Mouse (Mus musculus) embryonic facial prominence, embryonic 12.5 days (tissue): ENCODE results near the gene Rpap3. TPM values are rescaled to one million over a fixed set of nuclear protein-coding genes. Genes with fewer than 3 reads are reported as not detected.

ENCODE experiments used
- ATAC-seq: fragments of 200-750 bp; cut with Nextera tagmentation; 2 replicates; pipeline ENCODE4 v1.8.0; 2017; ENCODE audit not compliant: insufficient number of reproducible peaks, insufficient read depth, low FRiP score, low TSS enrichment
- H3K27ac ChIP-seq: fragments of 300-500 bp; sonication (generic); 2 replicates; pipeline ENCODE4 v1.5.1; 2016; ENCODE audit warnings: mild to moderate bottlenecking
- H3K27me3 ChIP-seq: fragments of 300-500 bp; sonication (generic); 2 replicates; pipeline ENCODE4 v1.6.1; 2016; ENCODE audit warnings: mild to moderate bottlenecking, moderate library complexity
- H3K36me3 ChIP-seq: fragments of 300-500 bp; sonication (generic); 2 replicates; pipeline ENCODE4 v1.6.1; 2016; ENCODE audit warnings: mild to moderate bottlenecking
- H3K4me1 ChIP-seq: fragments of 300-500 bp; sonication (generic); 2 replicates; pipeline ENCODE4 v1.6.1; 2016
- H3K4me2 ChIP-seq: fragments of 300-500 bp; sonication (generic); replicated peaks from 2 replicates; pipeline ENCODE4 v1.6.1; 2016; ENCODE audit warnings: mild to moderate bottlenecking, moderate library complexity
- H3K4me3 ChIP-seq: fragments of 300-500 bp; sonication (generic); 2 replicates; pipeline ENCODE4 v1.5.1; 2016; ENCODE audit warnings: mild to moderate bottlenecking
- H3K9ac ChIP-seq: fragments of 300-500 bp; sonication (generic); 2 replicates; pipeline ENCODE4 v1.6.1; 2016; ENCODE audit warnings: mild to moderate bottlenecking, moderate library complexity
- H3K9me3 ChIP-seq: fragments of 300-500 bp; sonication (generic); 2 replicates; pipeline ENCODE4 v1.6.1; 2016; ENCODE audit warnings: mild to moderate bottlenecking, moderate library complexity
- WGBS: fragments of 180-500 bp; shearing (Covaris S2); methylation state at CpG from one replicate; pipeline ENCODE4 v1.1.7; 2016; 5-methylcytosine and 5-hydroxymethylcytosine counted together
- polyA plus RNA-seq: library from polyadenylated mRNA; unstranded; fragments of >200 nt; fragmentation: Nextera tagmentation; extraction: Ambion mirVana; gene quantifications from 2 replicates; pipeline ENCODE4 v1.2.1, GENCODE M21; 2016

Gene Rpap3
- polyA plus RNA-seq, 1 experiment from 2014 or later, result 38.0 TPM

GRCm38 (mm10) chr15:97719494-97719893 lies 13.9 kb upstream of the Rpap3 start:
- H3K27ac ChIP-seq, result no peak overlapping the region
- no peak for ATAC-seq
- no peak overlapping the region for H3K4me3 ChIP-seq
- H3K27me3 ChIP-seq, result no peaks in the 10 kb centered on the region
- WGBS, result 89% methylated on average over 12 of the region's 12 CpGs
- no peak overlapping the region for H3K4me2 ChIP-seq
- H3K9me3 ChIP-seq, result no peaks in the 10 kb centered on the region
- no peaks in the 10 kb centered on the region for H3K36me3 ChIP-seq
- no peak overlapping the region for H3K9ac ChIP-seq
- peaks cover 9% of the 10 kb centered on the region for H3K4me1 ChIP-seq

DNA sequence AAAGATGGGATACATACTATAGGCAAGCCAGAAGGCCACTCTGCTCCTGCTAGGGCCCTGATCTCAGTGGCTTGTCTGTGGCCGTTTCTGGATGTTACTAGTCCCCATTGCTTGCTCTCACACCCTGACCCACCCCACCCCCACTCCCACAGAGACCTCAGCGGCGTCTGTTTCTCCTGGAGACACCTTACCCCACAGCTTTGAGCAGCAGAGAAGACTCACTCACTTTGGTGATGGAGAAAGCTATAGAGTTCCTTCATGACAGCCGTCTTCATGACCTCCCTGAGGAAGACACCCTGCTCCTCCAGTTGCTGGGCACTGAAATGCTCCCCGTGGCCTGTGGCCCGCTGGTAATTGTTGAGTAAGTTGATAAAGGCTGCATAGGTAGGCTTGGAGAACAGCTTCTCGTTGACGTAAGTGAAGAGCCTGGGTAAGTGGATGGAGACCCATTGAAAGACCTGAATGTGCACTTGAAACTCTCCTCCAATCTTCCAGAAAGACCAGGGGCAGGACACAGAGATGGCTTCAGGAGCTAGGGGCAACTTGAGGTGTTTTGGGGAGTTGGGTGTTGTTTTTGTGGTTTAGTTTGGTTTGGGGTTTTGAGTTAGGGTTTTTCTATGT lies 13.0 kb upstream of the Rpap3 start:
- H3K27ac ChIP-seq, result no peak overlapping the region

DNA sequence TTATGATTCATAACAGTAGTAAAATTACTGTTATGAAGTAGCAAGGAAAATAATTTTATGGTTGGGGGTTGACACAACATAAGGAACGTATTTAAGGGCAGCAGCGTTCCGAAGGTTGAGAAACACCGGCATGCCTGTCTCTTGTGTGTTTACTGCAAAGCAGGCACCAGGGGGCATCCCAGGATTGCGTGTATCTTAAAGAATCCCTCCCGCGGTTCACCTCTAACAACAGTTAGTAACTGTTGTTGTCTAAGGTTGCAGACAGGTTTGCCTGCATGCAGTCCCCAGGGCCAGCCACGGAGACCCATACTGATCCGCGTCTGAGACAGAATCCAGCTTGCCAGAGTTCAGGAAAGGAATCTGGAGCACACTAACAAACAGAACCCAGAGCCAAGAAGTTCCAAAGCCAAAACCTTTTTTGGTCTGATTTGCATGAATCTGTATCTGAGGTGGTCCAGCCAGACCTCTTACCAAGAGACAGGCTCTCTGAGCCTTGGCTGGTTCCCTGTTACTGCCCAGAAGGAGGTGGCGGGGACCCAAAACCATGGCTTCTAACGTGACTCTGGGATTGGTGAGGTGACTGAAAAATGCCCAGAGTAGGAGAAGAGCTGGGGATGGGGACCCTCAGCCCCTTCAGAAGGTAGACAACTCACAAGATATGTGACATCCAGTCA lies 12.4 kb upstream of the Rpap3 start:
- Histone ChIP-seq H3K4me3 (no peak overlapping the region), H3K9me3 (no peaks in the 10 kb centered on the region), H3K4me1 (peaks cover 9% of the 10 kb centered on the region), H3K27me3 (peaks cover 4% of the 10 kb centered on the region; the same call in 1 of the 2 replicates), H3K27ac (no peak overlapping the region), H3K4me2 (no peak overlapping the region), H3K9ac (no peak overlapping the region; the same call in 1 of the 2 replicates), H3K36me3 (no peaks in the 10 kb centered on the region)
- peak; percentile 50; the same call in 1 of the 2 replicates for ATAC-seq
- 22% methylated on average over 12 of the region's 12 CpGs for WGBS

More for the DNA sequence above, 13.0 kb upstream of the Rpap3 start:
- Histone ChIP-seq H3K27me3 (no peaks in the 10 kb centered on the region), H3K9ac (no peak overlapping the region; the same call in 1 of the 2 replicates), H3K9me3 (no peaks in the 10 kb centered on the region), H3K4me2 (no peak overlapping the region), H3K4me3 (no peak overlapping the region), H3K36me3 (no peaks in the 10 kb centered on the region), H3K4me1 (peaks cover 9% of the 10 kb centered on the region)
- ATAC-seq, result no peak
- WGBS, result 85% methylated on average over 8 of the region's 8 CpGs

DNA sequence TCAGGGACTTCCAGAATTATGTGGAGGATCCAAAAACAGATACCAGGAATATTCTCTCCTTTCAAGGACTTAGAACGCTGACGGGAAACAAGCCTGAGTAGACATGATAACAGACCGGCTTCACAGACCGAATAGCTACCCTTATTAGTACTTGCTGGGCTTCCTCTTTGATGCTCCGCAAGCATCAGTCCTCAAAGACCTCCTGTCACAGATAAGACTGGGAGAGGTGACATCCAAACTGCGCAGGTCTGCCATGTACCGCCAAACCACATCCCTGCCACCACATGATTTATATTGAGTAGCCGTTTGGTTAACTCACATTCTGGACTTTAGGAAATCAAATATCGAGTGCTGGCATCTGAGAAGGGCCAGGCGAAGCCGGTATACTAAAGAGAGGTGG lies 11.2 kb upstream of the Rpap3 start:
- WGBS, result 91% methylated on average over 11 of the region's 11 CpGs

DNA sequence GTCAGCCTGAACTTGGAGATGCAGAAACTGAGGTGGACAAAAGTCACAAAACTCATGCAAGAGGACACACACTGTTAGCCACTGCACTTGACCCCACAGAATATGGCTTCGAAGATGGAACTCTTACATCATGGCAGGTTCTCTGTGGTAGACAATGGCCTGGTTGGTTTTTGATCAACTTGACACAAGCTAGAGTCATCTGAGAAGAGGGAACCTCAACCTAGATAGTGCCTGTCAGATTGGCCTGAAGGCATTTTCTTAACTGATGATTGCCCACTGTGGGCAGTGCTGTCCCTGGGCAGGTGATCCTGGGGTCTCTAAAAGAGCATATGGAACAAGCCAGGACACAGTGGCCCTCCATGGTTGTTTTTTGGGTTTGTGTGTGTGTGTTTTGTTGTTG lies 10.1 kb upstream of the Rpap3 start:
- H3K27me3 ChIP-seq, result peaks cover 4% of the 10 kb centered on the region; the same call in 1 of the 2 replicates
- H3K4me2 ChIP-seq, result no peak overlapping the region
- H3K9me3 ChIP-seq, result no peaks in the 10 kb centered on the region
- H3K4me1 ChIP-seq, result peaks cover 5% of the 10 kb centered on the region
- H3K27ac ChIP-seq, result no peak overlapping the region
- H3K9ac ChIP-seq, result no peak overlapping the region
- 95% methylated on average over 1 of the region's 1 CpGs for WGBS
- no peak overlapping the region for H3K4me3 ChIP-seq
- ATAC-seq, result no peak
- no peaks in the 10 kb centered on the region for H3K36me3 ChIP-seq

More for the DNA sequence above, 11.2 kb upstream of the Rpap3 start:
- no peak overlapping the region for H3K9ac ChIP-seq
- no peaks in the 10 kb centered on the region for H3K9me3 ChIP-seq
- no peak overlapping the region for H3K27ac ChIP-seq
- ATAC-seq, result no peak
- H3K4me2 ChIP-seq, result no peak overlapping the region
- H3K27me3 ChIP-seq, result peaks cover 4% of the 10 kb centered on the region; the same call in 1 of the 2 replicates
- H3K36me3 ChIP-seq, result no peaks in the 10 kb centered on the region
- H3K4me3 ChIP-seq, result no peak overlapping the region
- peaks cover 9% of the 10 kb centered on the region for H3K4me1 ChIP-seq

DNA sequence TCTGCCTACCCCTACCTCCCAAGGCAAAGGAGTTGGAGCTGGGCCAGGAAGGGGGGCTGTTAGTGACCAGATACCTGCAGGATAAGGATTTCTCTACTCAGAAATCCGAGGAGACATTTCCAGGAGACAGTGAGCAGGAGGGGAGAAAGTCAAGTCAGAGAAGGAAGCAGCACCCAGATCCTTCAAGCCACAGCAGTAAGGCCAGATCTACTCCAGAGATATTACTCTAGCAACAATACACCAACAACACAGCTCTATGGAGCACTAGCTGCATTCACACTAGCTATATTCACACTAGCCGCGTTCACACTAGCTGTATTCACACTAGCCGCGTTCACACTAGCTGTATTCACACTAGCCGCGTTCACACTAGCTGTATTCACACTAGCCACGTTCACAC lies 9.5 kb upstream of the Rpap3 start:
- Histone ChIP-seq H3K4me3 (no peak overlapping the region), H3K9ac (no peak overlapping the region), H3K27me3 (peaks cover 4% of the 10 kb centered on the region; the same call in 1 of the 2 replicates), H3K36me3 (no peaks in the 10 kb centered on the region), H3K27ac (no peak overlapping the region), H3K4me2 (no peak overlapping the region), H3K4me1 (peaks cover 9% of the 10 kb centered on the region; the same call in 1 of the 2 replicates), H3K9me3 (no peaks in the 10 kb centered on the region)
- no peak for ATAC-seq
- 87% methylated on average over 8 of the region's 8 CpGs for WGBS

GRCm38 (mm10) chr15:97712546-97712945 lies 6.9 kb upstream of the Rpap3 start:
- Histone ChIP-seq H3K4me2 (no peak overlapping the region), H3K36me3 (no peaks in the 10 kb centered on the region), H3K9me3 (no peaks in the 10 kb centered on the region), H3K9ac (no peak overlapping the region), H3K4me3 (no peak overlapping the region), H3K27me3 (peaks cover 4% of the 10 kb centered on the region; the same call in 1 of the 2 replicates), H3K27ac (no peak overlapping the region), H3K4me1 (0 out of 2 replicates have a peak, but pooled peaks cover 5% of the 10 kb centered on the region)
- WGBS, result 61% methylated on average over 6 of the region's 6 CpGs
- ATAC-seq, result no peak

DNA sequence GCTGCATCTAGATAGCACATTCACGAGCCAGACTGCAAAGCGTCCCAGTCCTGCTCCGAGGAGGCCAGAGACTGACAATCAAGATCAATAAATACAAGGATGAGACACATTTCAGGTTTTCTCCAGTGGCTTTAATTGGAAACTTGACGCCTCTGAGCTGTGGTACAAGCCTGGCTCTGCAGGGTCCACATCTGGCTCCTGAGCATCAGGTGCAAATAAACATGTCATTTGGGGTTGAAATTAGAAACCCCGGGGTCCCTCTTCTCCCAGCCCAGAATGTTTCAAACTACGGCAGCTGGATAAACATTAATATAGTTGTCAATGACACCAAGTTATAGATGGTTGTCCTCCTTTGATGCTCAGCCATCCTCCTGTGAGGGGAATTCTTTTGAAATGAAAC lies 5.3 kb upstream of the Rpap3 start:
- H3K4me2 ChIP-seq, result no peak overlapping the region
- no peaks in the 10 kb centered on the region for H3K36me3 ChIP-seq
- no peak for ATAC-seq
- peaks cover 4% of the 10 kb centered on the region; the same call in 1 of the 2 replicates for H3K27me3 ChIP-seq
- H3K9me3 ChIP-seq, result no peaks in the 10 kb centered on the region
- H3K4me1 ChIP-seq, result 0 out of 2 replicates have a peak, but pooled peaks cover 5% of the 10 kb centered on the region
- no peak overlapping the region for H3K27ac ChIP-seq
- 51% methylated on average over 6 of the region's 6 CpGs for WGBS
- no peak overlapping the region for H3K4me3 ChIP-seq
- no peak overlapping the region for H3K9ac ChIP-seq

GRCm38 (mm10) chr15:97696616-97697015 lies 9.0 kb downstream of the Rpap3 start:
- Histone ChIP-seq H3K4me3 (no peak overlapping the region), H3K36me3 (peaks cover 72% of the 10 kb centered on the region), H3K9ac (no peak overlapping the region), H3K4me2 (no peak overlapping the region), H3K9me3 (no peaks in the 10 kb centered on the region), H3K27ac (no peak overlapping the region), H3K27me3 (no peaks in the 10 kb centered on the region), H3K4me1 (no peaks in the 10 kb centered on the region)
- no peak for ATAC-seq
- WGBS, result 89% methylated on average over 10 of the region's 10 CpGs

DNA sequence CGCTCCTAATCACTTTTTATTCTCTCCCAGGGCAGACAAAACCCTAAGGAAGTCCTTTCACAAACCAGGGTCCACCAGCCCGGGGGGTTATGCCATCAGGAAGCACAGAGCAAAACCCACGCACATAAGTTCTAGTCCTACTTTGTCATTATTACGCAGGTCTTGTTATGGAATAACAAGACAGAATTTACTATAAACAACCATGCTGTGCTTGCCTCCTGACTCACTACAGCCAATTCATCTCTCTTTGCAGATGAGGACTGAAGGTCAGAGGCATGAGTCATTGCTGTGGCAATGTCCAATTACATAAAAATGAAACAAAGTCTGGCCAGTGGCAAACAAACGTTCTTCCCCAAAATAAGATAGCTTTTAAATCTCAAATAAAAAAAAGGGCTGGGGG lies 12.2 kb downstream of the Rpap3 start:
- Histone ChIP-seq H3K9ac (no peak overlapping the region), H3K4me3 (no peak overlapping the region), H3K4me2 (no peak overlapping the region), H3K36me3 (peaks cover 66% of the 10 kb centered on the region), H3K27ac (no peak overlapping the region), H3K4me1 (no peaks in the 10 kb centered on the region), H3K9me3 (no peaks in the 10 kb centered on the region), H3K27me3 (no peaks in the 10 kb centered on the region)
- WGBS, result 90% methylated on average over 5 of the region's 5 CpGs
- ATAC-seq, result no peak

DNA sequence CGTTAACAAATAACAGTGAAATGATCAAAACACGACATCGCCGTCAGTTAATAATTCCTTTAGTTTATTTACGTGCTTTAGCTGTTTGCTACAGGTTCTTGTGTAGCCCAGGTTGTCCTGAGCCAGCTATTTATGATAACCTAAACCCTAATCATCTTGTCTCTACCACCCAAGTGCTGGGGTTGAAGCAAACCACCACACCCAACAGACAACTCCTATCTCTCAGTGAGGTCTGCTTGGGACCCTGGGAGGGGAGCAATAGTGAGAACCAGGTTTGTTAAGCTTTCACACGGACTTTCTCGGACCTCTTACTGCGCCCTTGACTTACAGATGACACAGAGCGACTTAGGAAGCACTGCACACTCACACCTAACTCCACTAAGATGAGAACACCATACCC lies 21.5 kb downstream of the Rpap3 start:
- 92% methylated on average over 9 of the region's 9 CpGs for WGBS
- H3K9me3 ChIP-seq, result no peaks in the 10 kb centered on the region
- H3K4me2 ChIP-seq, result no peak overlapping the region
- ATAC-seq, result no peak
- H3K27me3 ChIP-seq, result no peaks in the 10 kb centered on the region
- H3K36me3 ChIP-seq, result peaks cover 91% of the 10 kb centered on the region
- no peak overlapping the region for H3K4me3 ChIP-seq
- no peaks in the 10 kb centered on the region for H3K4me1 ChIP-seq
- H3K27ac ChIP-seq, result no peak overlapping the region
- no peak overlapping the region for H3K9ac ChIP-seq

GRCm38 (mm10) chr15:97682053-97682452 lies 23.6 kb downstream of the Rpap3 start:
- Histone ChIP-seq H3K9ac (no peak overlapping the region), H3K4me3 (no peak overlapping the region), H3K4me2 (no peak overlapping the region), H3K9me3 (no peaks in the 10 kb centered on the region), H3K36me3 (peaks cover 87% of the 10 kb centered on the region), H3K27ac (no peak overlapping the region), H3K4me1 (no peaks in the 10 kb centered on the region), H3K27me3 (no peaks in the 10 kb centered on the region)
- WGBS, result 78% methylated on average over 8 of the region's 8 CpGs
- no peak for ATAC-seq
